Mouse (Mus musculus) intestine, embryonic 15.5 days (tissue): ENCODE measurements around the gene Pi4k2b. TPM values are rescaled to one million over a fixed set of nuclear protein-coding genes. Genes with fewer than 3 reads are reported as not detected.
"Not testable (repeated sequence)": the region's sequence is repeated elsewhere in the genome, so short reads cannot be mapped to it uniquely, and the experiment has no call there.

Experiments used
- ATAC-seq: fragments of 200-750 bp; cut with Nextera tagmentation; 2 replicates; pipeline ENCODE4 v1.8.0; 2017; ENCODE audit warnings: moderate TSS enrichment, moderate library complexity
- H3K27ac ChIP-seq: fragments of 300-500 bp; sonication (generic); 2 replicates; pipeline ENCODE4 v1.5.1; 2015; ENCODE audit warnings: mild to moderate bottlenecking, inconsistent platforms
- H3K27me3 ChIP-seq: fragments of 300-500 bp; sonication (generic); replicated peaks from 2 replicates; pipeline ENCODE4 v1.6.1; 2015; ENCODE audit warnings: inconsistent platforms
- H3K36me3 ChIP-seq: fragments of 300-500 bp; sonication (generic); 2 replicates; pipeline ENCODE4 v1.6.1; 2015; ENCODE audit warnings: inconsistent platforms
- H3K4me1 ChIP-seq: fragments of 300-500 bp; sonication (generic); replicated peaks from 2 replicates; pipeline ENCODE4 v1.6.1; 2015; ENCODE audit warnings: inconsistent platforms
- H3K4me2 ChIP-seq: fragments of 300-500 bp; sonication (generic); replicated peaks from 2 replicates; pipeline ENCODE4 v1.6.1; 2015; ENCODE audit warnings: mild to moderate bottlenecking, inconsistent platforms
- H3K4me3 ChIP-seq: fragments of 300-500 bp; sonication (generic); replicated peaks from 2 replicates; pipeline ENCODE4 v1.5.1; 2015; ENCODE audit warnings: inconsistent platforms
- H3K9ac ChIP-seq: fragments of 300-500 bp; sonication (generic); 2 replicates; pipeline ENCODE4 v1.6.1; 2015; ENCODE audit warnings: inconsistent platforms
- H3K9me3 ChIP-seq: fragments of 300-500 bp; sonication (generic); 2 replicates; pipeline ENCODE4 v1.6.1; 2016; ENCODE audit warnings: inconsistent platforms
- WGBS: fragments of 180-500 bp; shearing (Covaris S2); methylation state at CpG from one replicate; pipeline ENCODE4 v1.1.7; 2015; 5-methylcytosine and 5-hydroxymethylcytosine counted together
- polyA plus RNA-seq: library from polyadenylated mRNA; unstranded; fragments of >200 nt; fragmentation: Nextera tagmentation; extraction: Ambion mirVana; gene quantifications from 2 replicates; pipeline ENCODE4 v1.2.1, GENCODE M21; 2015

The Pi4k2b gene
- polyA plus RNA-seq, result 20.7 and 23.4 TPM in 2 replicates

DNA sequence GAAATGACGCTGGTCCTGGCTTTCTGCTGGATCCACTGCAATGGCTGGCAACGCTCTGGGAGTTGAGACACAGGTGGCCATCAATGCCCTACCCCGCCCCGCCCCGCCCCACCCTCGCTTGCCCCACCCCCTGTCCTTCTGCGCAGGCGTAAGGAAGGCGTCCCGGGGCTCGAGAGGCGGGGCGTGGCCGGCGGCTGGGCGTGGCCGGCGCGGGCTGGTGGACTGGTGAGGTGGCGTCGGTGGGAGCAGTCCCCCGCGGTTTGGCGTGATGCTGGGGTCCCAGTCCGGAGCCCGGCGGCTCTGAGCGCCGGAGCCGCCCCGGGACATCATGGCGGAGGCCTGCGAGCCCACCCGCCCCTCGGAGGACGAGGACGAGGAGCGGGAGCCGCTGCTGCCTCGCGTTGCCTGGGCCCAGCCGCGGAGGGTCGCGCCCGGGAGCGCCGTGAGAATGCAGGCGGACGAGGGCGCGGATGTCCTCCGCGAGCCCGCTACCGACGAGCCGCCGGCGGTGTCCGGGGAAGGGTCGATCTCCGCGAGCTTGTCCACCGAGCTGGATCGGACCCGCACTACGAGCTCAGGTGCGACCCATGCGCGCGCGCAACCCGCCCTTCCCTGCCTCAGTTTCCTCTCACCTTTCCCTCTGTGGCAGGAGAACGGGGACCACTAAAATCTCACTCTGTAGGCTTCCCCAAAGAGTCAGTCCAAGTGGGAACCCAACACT lies at the start of gene Pi4k2b:
TSS of gene Pi4k2b (plus strand) at position 184 of the 721 bp plus-strand sequence.
- peak within 1 kb of the TSS; percentile 75 for H3K9ac ChIP-seq
- no peaks in the 10 kb centered on the region for H3K27me3 ChIP-seq
- H3K36me3 ChIP-seq, result no peaks in the 10 kb centered on the region
- peaks cover 3% of the 10 kb centered on the region; the same call in 1 of the 2 replicates for H3K4me1 ChIP-seq
- peak within 1 kb of the TSS; percentile 85 for H3K27ac ChIP-seq
- peak within 1 kb of the TSS; percentile 65 for H3K4me2 ChIP-seq
- peak within 1 kb of the TSS; percentile 88 for H3K4me3 ChIP-seq
- no peaks in the 10 kb centered on the region for H3K9me3 ChIP-seq
- WGBS, result under 1% methylated on average over 75 of the region's 75 CpGs
- peak; percentile 96 for ATAC-seq

GRCm38 (mm10) chr5:52697291-52697690 lies 44.1 kb upstream of the Pi4k2b start:
- H3K9me3 ChIP-seq, result no peaks in the 10 kb centered on the region
- ATAC-seq, result peak; percentile 78
- H3K4me1 ChIP-seq, result no peaks in the 10 kb centered on the region
- WGBS, result 79% methylated on average over 1 of the region's 1 CpGs
- H3K9ac ChIP-seq, result no peak overlapping the region
- H3K27me3 ChIP-seq, result no peaks in the 10 kb centered on the region
- no peaks in the 10 kb centered on the region for H3K36me3 ChIP-seq
- no peak overlapping the region for H3K4me2 ChIP-seq
- H3K4me3 ChIP-seq, result no peak overlapping the region
- H3K27ac ChIP-seq, result no peak overlapping the region

- H3K4me2 ChIP-seq, H3K4me1 ChIP-seq, H3K27me3 ChIP-seq, ATAC-seq, H3K9me3 ChIP-seq, H3K9ac ChIP-seq, H3K36me3 ChIP-seq, H3K4me3 ChIP-seq, H3K27ac ChIP-seq: not testable (repeated sequence)
- 84% methylated on average over 7 of the region's 7 CpGs for whole genome bisulfite sequencing
Measured at GRCm38 (mm10) chr5:52697882-52698440, 43.4 kb upstream of the Pi4k2b start.

GRCm38 (mm10) chr5:52704562-52704961 lies 36.8 kb upstream of the Pi4k2b start:
- WGBS, result 66% methylated on average over 4 of the region's 4 CpGs
- Histone ChIP-seq H3K4me2 (no peak overlapping the region), H3K27me3 (no peaks in the 10 kb centered on the region), H3K4me1 (no peaks in the 10 kb centered on the region), H3K9ac (no peak overlapping the region), H3K4me3 (no peak overlapping the region), H3K27ac (no peak overlapping the region), H3K36me3 (no peaks in the 10 kb centered on the region), H3K9me3 (no peaks in the 10 kb centered on the region)
- no peak for ATAC-seq

- Histone ChIP-seq H3K4me1 (no peaks in the 10 kb centered on the region), H3K9me3 (no peaks in the 10 kb centered on the region), H3K9ac (no peak overlapping the region), H3K27me3 (no peaks in the 10 kb centered on the region), H3K4me2 (no peak overlapping the region), H3K27ac (no peak overlapping the region), H3K4me3 (no peak overlapping the region), H3K36me3 (no peaks in the 10 kb centered on the region)
- peak; percentile 44; the same call in 1 of the 2 replicates for ATAC-seq
Measured at GRCm38 (mm10) chr5:52712704-52713103, 28.7 kb upstream of the Pi4k2b start.

DNA sequence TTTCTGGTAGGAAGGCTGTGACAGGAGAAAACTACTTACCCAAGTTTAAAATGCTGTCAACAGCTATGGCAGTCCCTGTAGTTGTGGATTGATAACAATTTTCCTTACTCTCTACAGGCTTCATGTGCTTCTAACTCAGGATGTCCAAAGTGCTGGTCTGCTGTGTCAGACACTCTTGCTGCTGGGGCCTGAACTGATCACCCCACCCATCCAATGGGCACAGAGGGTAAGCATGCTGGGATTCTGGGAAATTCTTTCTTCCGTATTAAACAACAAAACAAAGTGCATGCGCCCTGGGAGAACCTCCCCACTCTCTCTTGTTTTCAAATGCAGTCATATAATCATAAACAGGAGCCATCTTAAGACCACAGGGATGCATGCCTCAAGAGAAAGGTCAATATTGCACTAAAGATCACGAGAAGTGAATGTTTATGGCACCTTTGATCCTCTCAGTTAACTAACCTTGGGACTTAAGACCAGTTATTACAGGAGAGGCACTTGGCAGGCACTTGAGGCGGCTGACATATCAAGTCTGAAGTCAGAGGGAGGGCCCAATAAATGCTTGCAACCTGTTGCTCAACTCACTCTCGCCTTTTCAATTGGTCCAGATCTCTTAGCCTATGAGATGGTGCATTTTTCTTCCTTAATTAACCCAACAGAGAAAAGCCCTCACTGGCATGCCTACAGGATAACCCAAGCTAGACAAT lies 24.5 kb upstream of the Pi4k2b start:
- H3K4me3 ChIP-seq, result no peak overlapping the region
- H3K9me3 ChIP-seq, result no peaks in the 10 kb centered on the region
- H3K4me2 ChIP-seq, result no peak overlapping the region
- no peak overlapping the region for H3K27ac ChIP-seq
- 48% methylated on average over 5 of the region's 5 CpGs for WGBS
- no peaks in the 10 kb centered on the region for H3K36me3 ChIP-seq
- ATAC-seq, result peak; percentile 95
- H3K27me3 ChIP-seq, result no peaks in the 10 kb centered on the region
- H3K4me1 ChIP-seq, result no peaks in the 10 kb centered on the region
- no peak overlapping the region for H3K9ac ChIP-seq

DNA sequence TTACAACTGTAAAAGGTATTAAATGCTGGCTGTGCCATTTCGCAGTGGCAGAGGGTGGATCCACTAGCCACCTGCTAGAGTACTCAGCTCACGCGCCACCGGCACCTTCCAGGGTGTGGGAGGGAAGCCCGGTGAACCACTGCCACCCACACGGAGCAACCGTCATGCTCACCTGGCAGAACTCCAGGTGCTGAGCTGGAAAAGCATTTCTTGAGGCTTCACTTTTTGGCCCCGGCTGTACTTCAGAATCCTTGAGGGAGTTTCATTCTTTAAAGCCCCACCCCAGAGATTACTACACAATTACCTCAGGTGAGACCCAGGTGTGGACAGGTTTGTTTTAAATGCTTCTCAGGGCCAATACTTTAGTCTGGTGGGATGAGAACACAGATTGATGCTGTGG lies 20.4 kb upstream of the Pi4k2b start:
- H3K27me3 ChIP-seq, result no peaks in the 10 kb centered on the region
- H3K4me3 ChIP-seq, result no peak overlapping the region
- WGBS, result 76% methylated on average over 8 of the region's 8 CpGs
- H3K9ac ChIP-seq, result no peak overlapping the region
- H3K4me1 ChIP-seq, result no peaks in the 10 kb centered on the region
- ATAC-seq, result no peak
- no peak overlapping the region for H3K27ac ChIP-seq
- H3K36me3 ChIP-seq, result no peaks in the 10 kb centered on the region
- H3K4me2 ChIP-seq, result no peak overlapping the region
- H3K9me3 ChIP-seq, result no peaks in the 10 kb centered on the region

GRCm38 (mm10) chr5:52727747-52728146 lies 13.6 kb upstream of the Pi4k2b start:
- Histone ChIP-seq H3K9ac (no peak overlapping the region), H3K4me1 (no peaks in the 10 kb centered on the region), H3K4me3 (no peak overlapping the region), H3K36me3 (no peaks in the 10 kb centered on the region), H3K27me3 (no peaks in the 10 kb centered on the region), H3K4me2 (no peak overlapping the region), H3K27ac (no peak overlapping the region), H3K9me3 (no peaks in the 10 kb centered on the region)
- ATAC-seq, result no peak
- 80% methylated on average over 5 of the region's 5 CpGs for WGBS

DNA sequence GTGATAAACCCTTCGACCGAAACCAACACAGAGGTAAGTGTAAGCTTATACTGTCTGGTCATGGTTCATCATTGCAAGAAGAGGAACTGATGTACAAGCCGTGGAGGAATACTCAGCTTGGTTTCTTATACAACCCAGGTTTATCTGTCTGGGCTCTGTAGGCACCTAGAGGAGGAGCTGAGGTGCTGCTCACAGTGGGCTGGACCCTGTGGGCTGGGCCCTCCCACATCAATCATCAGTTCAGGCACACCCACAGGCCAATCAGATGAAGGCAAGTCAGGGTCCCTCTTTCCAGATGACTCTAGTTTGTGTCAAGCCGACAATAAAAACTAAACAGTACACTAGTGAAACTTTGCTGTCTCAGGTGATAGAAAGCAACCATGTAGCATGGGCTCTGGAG lies 8.6 kb upstream of the Pi4k2b start:
- no peak overlapping the region for H3K9ac ChIP-seq
- 78% methylated on average over 4 of the region's 4 CpGs for WGBS
- no peak overlapping the region for H3K4me3 ChIP-seq

DNA sequence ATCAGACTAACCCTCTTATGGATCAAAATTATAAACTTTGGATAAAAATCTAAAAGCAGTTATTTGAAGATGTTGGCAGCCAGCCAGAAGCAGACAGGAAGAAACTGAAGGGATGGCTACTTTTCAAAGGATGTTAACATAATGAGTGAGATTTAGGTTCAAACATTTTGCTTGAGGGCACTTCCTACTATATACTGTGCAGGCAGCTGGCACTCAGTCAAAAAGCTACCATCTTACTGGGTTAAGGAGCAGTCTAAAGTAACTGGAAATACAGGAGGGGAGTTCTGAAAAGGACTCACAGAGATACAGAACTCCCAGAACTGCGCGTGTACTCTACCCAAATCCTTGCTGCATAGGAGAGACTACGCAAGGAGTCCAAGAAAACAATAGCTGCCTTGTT lies 5.3 kb upstream of the Pi4k2b start:
- no peak for ATAC-seq
- Histone ChIP-seq H3K9me3 (no peaks in the 10 kb centered on the region), H3K9ac (no peak overlapping the region), H3K4me1 (no peaks in the 10 kb centered on the region), H3K4me2 (no peak overlapping the region), H3K27me3 (no peaks in the 10 kb centered on the region), H3K27ac (no peak overlapping the region), H3K36me3 (no peaks in the 10 kb centered on the region), H3K4me3 (no peak overlapping the region)
- WGBS, result 83% methylated on average over 3 of the region's 3 CpGs

More for the DNA sequence above, 8.6 kb upstream of the Pi4k2b start:
- no peaks in the 10 kb centered on the region for H3K9me3 ChIP-seq
- H3K27ac ChIP-seq, result no peak overlapping the region
- no peak for ATAC-seq
- H3K27me3 ChIP-seq, result no peaks in the 10 kb centered on the region
- H3K4me2 ChIP-seq, result no peak overlapping the region
- H3K4me1 ChIP-seq, result no peaks in the 10 kb centered on the region
- H3K36me3 ChIP-seq, result no peaks in the 10 kb centered on the region

DNA sequence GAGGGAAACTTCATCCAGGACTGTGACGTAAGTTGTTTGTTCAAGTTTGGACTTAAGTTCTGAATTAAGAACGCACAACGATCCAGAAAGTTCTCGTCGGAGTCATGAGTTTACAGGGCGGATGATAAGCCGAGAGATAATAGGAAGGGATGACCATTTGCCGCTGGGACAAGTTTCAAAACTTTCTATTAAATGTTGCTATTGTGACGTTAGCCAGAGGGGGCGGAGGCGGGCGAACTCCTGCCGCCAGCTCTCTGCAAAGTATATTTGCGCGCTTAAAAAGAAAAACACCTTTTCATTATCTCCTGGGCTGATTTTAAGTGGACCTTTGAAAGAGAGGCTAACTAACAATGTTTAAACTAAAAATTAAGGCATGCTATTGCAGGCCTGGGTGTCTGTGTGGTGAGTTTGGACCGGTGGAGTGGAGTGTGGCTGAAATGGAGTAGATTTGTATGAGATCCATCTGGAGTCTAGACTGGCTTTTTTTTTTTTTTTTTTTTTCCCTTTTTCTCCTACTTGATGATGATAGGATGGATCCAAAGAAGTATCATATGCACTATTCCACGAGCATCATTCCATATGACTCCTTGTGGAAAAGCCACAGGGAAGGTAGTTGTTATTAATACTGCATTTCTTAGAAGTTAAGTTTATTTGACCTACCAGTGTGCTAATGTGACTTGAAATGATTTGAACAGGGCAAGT lies 889 bp downstream of the Pi4k2b start:
- no peaks in the 10 kb centered on the region for H3K36me3 ChIP-seq
- peaks cover 3% of the 10 kb centered on the region; the same call in 1 of the 2 replicates for H3K4me1 ChIP-seq
- peak overlapping the region; percentile 65 for H3K4me2 ChIP-seq
- no peaks in the 10 kb centered on the region for H3K27me3 ChIP-seq
- WGBS, result 1% methylated on average over 17 of the region's 17 CpGs
- peak overlapping the region; percentile 88 for H3K4me3 ChIP-seq
- peak overlapping the region; percentile 75 for H3K9ac ChIP-seq
- H3K27ac ChIP-seq, result peak overlapping the region; percentile 85
- H3K9me3 ChIP-seq, result no peaks in the 10 kb centered on the region
- ATAC-seq, result peak; percentile 62

DNA sequence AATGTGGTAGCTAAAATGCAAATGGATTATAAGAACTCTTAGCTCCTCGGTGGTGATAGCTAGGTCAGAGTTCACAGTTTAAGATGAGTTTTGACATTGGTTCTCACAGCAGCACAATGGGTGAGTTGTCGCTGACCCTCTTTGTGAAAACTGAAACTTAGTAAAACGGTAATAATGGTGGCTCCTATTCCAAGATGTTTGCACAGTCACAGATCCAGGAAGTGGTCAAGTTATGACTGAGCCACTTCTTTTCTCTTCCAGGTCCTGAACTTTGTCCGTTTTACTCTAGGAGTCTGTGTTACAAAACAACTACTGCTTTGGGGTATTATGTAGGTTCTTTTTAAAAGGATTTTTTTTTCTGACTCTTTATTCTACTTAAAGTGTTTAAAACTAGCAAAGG lies 1.9 kb downstream of the Pi4k2b start:
- no peak overlapping the region for H3K9ac ChIP-seq
- 46% methylated on average over 4 of the region's 4 CpGs for WGBS
- no peak for ATAC-seq
- H3K4me2 ChIP-seq, result 0 out of 2 replicates have a peak overlapping the region, but pooled peaks have one; percentile 18
- no peaks in the 10 kb centered on the region for H3K9me3 ChIP-seq
- H3K4me1 ChIP-seq, result peaks cover 3% of the 10 kb centered on the region; the same call in 1 of the 2 replicates
- no peaks in the 10 kb centered on the region for H3K36me3 ChIP-seq
- no peaks in the 10 kb centered on the region for H3K27me3 ChIP-seq
- H3K4me3 ChIP-seq, result no peak overlapping the region
- H3K27ac ChIP-seq, result no peak overlapping the region
